7 mouse cellular contexts compared by ENCODE assay signal in the genomic region with DNA sequence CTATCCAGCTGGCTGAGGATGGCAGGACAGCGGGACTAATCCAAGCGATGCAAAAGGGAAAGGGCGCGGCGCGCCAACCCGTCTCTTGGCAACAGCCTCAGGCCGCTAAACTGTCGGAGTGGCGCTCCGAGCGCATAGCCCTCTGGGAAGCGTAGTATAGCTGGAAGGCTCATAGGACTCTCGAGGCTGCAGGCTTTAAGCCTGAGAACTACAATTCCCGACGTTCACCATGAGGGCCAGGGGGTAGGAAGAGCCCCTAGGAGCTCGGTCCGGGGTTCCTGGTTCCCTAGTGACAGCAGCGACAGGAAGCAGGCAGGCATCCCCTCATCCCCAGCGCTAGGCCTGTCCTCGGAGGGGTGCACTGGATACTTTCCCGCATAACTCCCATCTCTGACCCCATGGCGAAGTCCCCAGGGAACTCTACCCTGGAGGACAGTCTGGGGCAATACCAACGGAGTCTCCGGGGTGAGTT. TPM values are rescaled to one million over a fixed set of nuclear protein-coding genes. Genes with fewer than 3 reads are reported as not detected.
DNase-seq lines count a peak whose midpoint lies in the region; ATAC-seq and TF ChIP-seq lines count a peak whose summit lies in the region.

A gene (plus strand): TSS at position 70 of the 472 bp plus-strand sequence.

- no peaks in the 10 kb centered on the region for H3K27me3 ChIP-seq in embryonic facial prominence, embryonic 12.5 days
- H3K27me3 ChIP-seq in kidney, adult 2 months (replicated peaks; ENCODE audit: control insufficient read depth, insufficient read depth, low read length), result no peaks in the 10 kb centered on the region
- H3K27me3 ChIP-seq in limb, embryonic 12.5 days, result no peaks in the 10 kb centered on the region
- no peaks in the 10 kb centered on the region for H3K27me3 ChIP-seq in midbrain, embryonic 15.5 days (replicated peaks)
- no peaks in the 10 kb centered on the region for H3K27me3 ChIP-seq in spleen, adult 2 months (ENCODE audit: control insufficient read depth, insufficient read depth, low read length)

- H3K4me3 ChIP-seq in embryonic facial prominence, embryonic 12.5 days, result peak within 1 kb of the TSS; percentile 94
- peak within 1 kb of the TSS; percentile 81 for H3K4me3 ChIP-seq in kidney, adult 2 months (ENCODE audit: insufficient read depth, low read depth, low read length)
- H3K4me3 ChIP-seq in limb, embryonic 12.5 days (replicated peaks), result peak within 1 kb of the TSS; percentile 85
- H3K4me3 ChIP-seq in midbrain, embryonic 15.5 days, result peak within 1 kb of the TSS; percentile 83
- H3K4me3 ChIP-seq in spleen, adult 2 months (ENCODE audit: extremely low read depth, insufficient read depth, insufficient read length), result peak within 1 kb of the TSS; percentile 70

- H3K9me3 ChIP-seq in embryonic facial prominence, embryonic 12.5 days, result no peaks in the 10 kb centered on the region
- H3K9me3 ChIP-seq in limb, embryonic 12.5 days, result no peaks in the 10 kb centered on the region
- no peaks in the 10 kb centered on the region for H3K9me3 ChIP-seq in midbrain, embryonic 15.5 days

- peak; percentile 97 for ATAC-seq in embryonic facial prominence, embryonic 12.5 days (ENCODE audit: insufficient number of reproducible peaks, insufficient read depth, low FRiP score, low TSS enrichment)
- ATAC-seq in limb, embryonic 12.5 days (ENCODE audit: insufficient number of reproducible peaks, insufficient read depth, low FRiP score, low TSS enrichment, low read depth), result peak; percentile 97
- ATAC-seq in midbrain, embryonic 15.5 days (replicated peaks), result peak; percentile 97

- H3K4me1 ChIP-seq in embryonic facial prominence, embryonic 12.5 days, result peaks cover 15% of the 10 kb centered on the region; the same call in 1 of the 2 replicates
- H3K4me1 ChIP-seq in kidney, adult 2 months (ENCODE audit: control insufficient read depth, insufficient read depth, low read length), result peaks cover 5% of the 10 kb centered on the region
- peaks cover 16% of the 10 kb centered on the region for H3K4me1 ChIP-seq in limb, embryonic 12.5 days (replicated peaks)
- H3K4me1 ChIP-seq in midbrain, embryonic 15.5 days, result peaks cover 33% of the 10 kb centered on the region
- peaks cover 12% of the 10 kb centered on the region for H3K4me1 ChIP-seq in spleen, adult 2 months (ENCODE audit: control insufficient read depth, insufficient read depth, insufficient read length)

- H3K9ac ChIP-seq in embryonic facial prominence, embryonic 12.5 days, result peak within 1 kb of the TSS; percentile 90
- peak within 1 kb of the TSS; percentile 93 for H3K9ac ChIP-seq in limb, embryonic 12.5 days (replicated peaks)
- H3K9ac ChIP-seq in midbrain, embryonic 15.5 days, result peak within 1 kb of the TSS; percentile 94

- no peak for TF ChIP-seq CTCF in kidney, adult 2 months (conservative IDR thresholded peaks at IDR 0.05; ENCODE audit: insufficient read depth, insufficient read length, low read depth, low read length)
- no peak for TF ChIP-seq CTCF in spleen, adult 2 months (IDR thresholded peaks at IDR 0.05; ENCODE audit: extremely low read depth, insufficient read depth, insufficient read length, insufficient replicate concordance)

- peak within 1 kb of the TSS; percentile 75 for H3K4me2 ChIP-seq in embryonic facial prominence, embryonic 12.5 days (replicated peaks)
- H3K4me2 ChIP-seq in limb, embryonic 12.5 days, result peak within 1 kb of the TSS; percentile 73
- H3K4me2 ChIP-seq in midbrain, embryonic 15.5 days, result peak within 1 kb of the TSS; percentile 62

- no peak for TF ChIP-seq POLR2A in kidney, adult 2 months (IDR thresholded peaks at IDR 0.05; ENCODE audit: low read depth, low read length)
- peak; percentile 26; the same call in 1 of the 2 replicates for TF ChIP-seq POLR2A in spleen, adult 2 months (IDR thresholded peaks at IDR 0.05; ENCODE audit: low read depth, low read length)

- under 1% methylated on average over 25 of the region's 25 CpGs for WGBS in embryonic facial prominence, embryonic 12.5 days
- WGBS in kidney, adult 2 months, result under 1% methylated on average over 25 of the region's 25 CpGs
- WGBS in limb, embryonic 12.5 days, result under 1% methylated on average over 25 of the region's 25 CpGs
- 0% methylated on average over 25 of the region's 25 CpGs for WGBS in midbrain, embryonic 15.5 days
- WGBS in spleen, adult 2 months, result under 1% methylated on average over 25 of the region's 25 CpGs

- peak within 1 kb of the TSS; percentile 93 for H3K27ac ChIP-seq in embryonic facial prominence, embryonic 12.5 days
- H3K27ac ChIP-seq in kidney, adult 2 months (ENCODE audit: insufficient read depth, low read depth, low read length), result peak within 1 kb of the TSS; percentile 84
- peak within 1 kb of the TSS; percentile 99 for H3K27ac ChIP-seq in limb, embryonic 12.5 days
- peak within 1 kb of the TSS; percentile 100 for H3K27ac ChIP-seq in midbrain, embryonic 15.5 days
- peak within 1 kb of the TSS; percentile 83 for H3K27ac ChIP-seq in spleen, adult 2 months (ENCODE audit: insufficient read depth, low read length)

- H3K36me3 ChIP-seq in embryonic facial prominence, embryonic 12.5 days, result no peaks in the 10 kb centered on the region
- H3K36me3 ChIP-seq in kidney, adult 2 months (ENCODE audit: control insufficient read depth, insufficient read depth, low read length), result no peaks in the 10 kb centered on the region
- H3K36me3 ChIP-seq in limb, embryonic 12.5 days, result no peaks in the 10 kb centered on the region
- no peaks in the 10 kb centered on the region for H3K36me3 ChIP-seq in midbrain, embryonic 15.5 days (replicated peaks)
- no peaks in the 10 kb centered on the region for H3K36me3 ChIP-seq in spleen, adult 2 months (ENCODE audit: control insufficient read depth, insufficient read depth, low read length)

- DNase-seq in adrenal gland, postnatal 25 days, result peak; percentile 89
- DNase-seq in heart, adult 18-20 months, result peak; percentile 94 to 99
- DNase-seq in kidney, adult 2 months, result peak; percentile 98
- peak; percentile 91 for DNase-seq in spleen, adult 2 months (ENCODE audit: low read depth in 1 of 2, low spot score in 2 of 2)

RNA-seq across cellular contexts. Expression of the gene that starts here (rescaled TPM):
- total RNA-seq in adrenal gland, postnatal 25 days (2021), result 13.4 and 15.5 TPM in 2 replicates
- polyA plus RNA-seq in embryonic facial prominence, embryonic 12.5 days (2016; fragmentation: Nextera tagmentation; extraction: Ambion mirVana), result 17.0 and 19.3 TPM in 2 replicates
- total RNA-seq in heart, adult 18-20 months (2021), result 1 to 10 TPM; 3.0 to 4.3 TPM
- polyA plus RNA-seq in kidney, adult 2 months (2012; rRNA removed), result 12.8 and 13.3 TPM in 2 replicates
- polyA plus RNA-seq in limb, embryonic 12.5 days (2016; fragmentation: Nextera tagmentation; extraction: Ambion mirVana), result 11.5 and 14.3 TPM in 2 replicates
- polyA plus RNA-seq in midbrain, embryonic 15.5 days (2015; fragmentation: Nextera tagmentation; extraction: Ambion mirVana), result 27.8 and 28.2 TPM in 2 replicates
- 2.7 and 4.0 TPM in 2 replicates for polyA plus RNA-seq in spleen, adult 2 months (2012; rRNA removed)

Comparison
In these comparisons a context has a peak if more than half of its experiments do, and no peak if none do; other contexts are left out.
1. Peak in every context shown above with its lines: DNase-seq, ATAC-seq, H3K4me3 ChIP-seq and H3K27ac ChIP-seq.